Mouse (Mus musculus): Measurements from ENCODE around the gene Rnf225.

The Rnf225 gene

GRCm38 (mm10) chr7:12978931-12979722, 51.9 kb downstream of the Rnf225 start:
- in situ Hi-C loops (cut with MboI; ENCODE audit: unreplicated experiment in 2 of 2): loop anchor here in 1 of 2 experiments (25.0 kb wide), 1 partner anchor 492 kb away; the partner anchor contains the start of gene Zfp606

GRCm38 (mm10) chr7:12979776-12980175, 52.6 kb downstream of the Rnf225 start:
- in situ Hi-C loops (cut with MboI; ENCODE audit: unreplicated experiment in 2 of 2): loop anchor here (10.0 to 25.0 kb wide), 2 partner anchors 65 to 492 kb away; partner anchors contain the start of gene Zfp606 (in 1 of the 2)

GRCm38 (mm10) chr7:12980291-12980690, 53.1 kb downstream of the Rnf225 start:
- in situ Hi-C loops (cut with MboI; ENCODE audit: unreplicated experiment in 2 of 2): loop anchor here (10.0 to 25.0 kb wide), 2 partner anchors 65 to 493 kb away; partner anchors contain the start of gene Zfp606 (in 1 of the 2)
